Mouse (Mus musculus) heart, adult 8-10 months (tissue): Measurements from ENCODE around the gene Odf3l2. TPM values are rescaled to one million over a fixed set of nuclear protein-coding genes. Genes with fewer than 3 reads are reported as not detected.

Experiments
- DNase-seq: peaks from one replicate; pipeline ENCODE4 v3.0.0; 2022; ENCODE audit warnings: low spot score
- total RNA-seq, 4 experiments: library from RNA; stranded (reverse); gene quantifications; 2 replicates each; pipeline ENCODE4 v1.2.4; 2022

The Odf3l2 gene
- total RNA-seq, 4 experiments from 2014 or later, result not detected

DNA sequence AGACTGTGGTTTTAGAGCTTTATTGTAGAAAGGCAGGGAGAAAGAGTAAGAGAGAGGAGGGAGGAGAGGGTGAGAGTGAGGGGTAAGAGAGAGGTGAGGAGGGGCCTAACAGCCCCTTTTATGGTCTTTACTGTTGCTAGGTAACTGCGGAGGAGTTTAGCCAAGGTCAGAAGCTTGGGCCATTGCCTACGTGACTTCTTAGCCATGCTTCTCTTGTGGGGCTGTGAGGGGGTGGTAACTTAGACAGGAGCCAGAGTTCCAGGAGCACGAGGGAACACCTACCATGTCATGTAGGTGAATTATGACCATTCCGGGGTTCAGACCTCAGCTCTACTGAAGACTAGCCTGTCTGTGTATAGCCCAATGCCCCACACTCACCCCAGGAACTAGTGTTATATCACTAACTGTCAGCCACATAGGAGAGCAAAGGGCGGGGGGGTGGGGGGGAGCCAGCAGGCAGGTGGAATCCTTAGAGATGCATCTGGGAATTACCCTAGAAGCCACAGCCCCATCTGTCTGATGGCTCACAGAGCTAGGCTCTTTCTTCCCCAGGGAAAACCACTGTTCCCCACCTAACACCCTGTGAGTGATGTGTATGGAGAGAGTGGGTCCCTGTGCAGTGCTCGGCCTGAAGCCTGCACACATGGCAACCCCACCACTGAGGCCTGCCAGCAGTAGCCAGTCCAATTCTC lies 26.0 kb upstream of the Odf3l2 start:
- DNase-seq, result no peak

DNA sequence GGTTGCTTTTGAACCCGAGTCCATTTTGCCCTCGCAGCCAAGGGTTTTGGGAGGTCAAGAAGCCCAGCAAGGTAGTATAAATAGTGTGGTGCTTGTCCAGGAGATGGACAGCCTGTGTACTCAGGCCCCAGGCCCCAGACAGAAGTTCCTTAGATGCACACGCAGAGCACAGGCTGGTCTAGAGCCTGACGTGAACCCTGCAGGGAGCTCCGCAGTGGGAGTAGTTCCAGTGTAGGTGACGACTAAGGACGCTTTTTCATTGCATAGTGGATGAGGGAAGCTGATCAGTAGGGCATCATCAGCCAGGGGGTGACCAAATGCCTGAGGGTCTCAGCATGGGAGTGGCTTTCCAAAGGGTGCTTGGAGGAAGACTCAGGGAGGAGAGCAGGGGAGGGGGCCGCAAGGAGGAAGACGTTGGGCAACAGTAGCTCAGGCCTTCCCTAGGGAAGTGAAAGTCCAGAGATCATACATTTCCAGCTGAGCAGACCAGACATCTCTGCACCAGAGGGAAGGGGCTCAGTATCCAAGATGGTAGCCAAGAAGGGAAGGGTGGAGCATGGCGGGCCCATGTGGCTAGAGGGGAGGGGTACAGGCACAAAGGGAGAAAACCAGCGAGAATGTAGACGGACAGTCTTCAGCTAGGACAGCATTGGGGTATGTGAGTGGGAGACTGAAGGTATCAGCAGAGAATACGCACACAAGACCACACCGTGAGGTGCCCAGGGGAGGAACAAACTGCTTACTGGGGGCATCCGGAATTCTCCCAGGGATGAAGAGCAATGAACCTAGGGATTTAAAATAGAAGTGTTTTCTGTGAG lies 24.7 kb upstream of the Odf3l2 start:
- no peak for DNase-seq

- peak; percentile 56 for DNase-seq
Observed at GRCm38 (mm10) chr10:79669576-79670057, 24.1 kb upstream of the Odf3l2 start.

DNA sequence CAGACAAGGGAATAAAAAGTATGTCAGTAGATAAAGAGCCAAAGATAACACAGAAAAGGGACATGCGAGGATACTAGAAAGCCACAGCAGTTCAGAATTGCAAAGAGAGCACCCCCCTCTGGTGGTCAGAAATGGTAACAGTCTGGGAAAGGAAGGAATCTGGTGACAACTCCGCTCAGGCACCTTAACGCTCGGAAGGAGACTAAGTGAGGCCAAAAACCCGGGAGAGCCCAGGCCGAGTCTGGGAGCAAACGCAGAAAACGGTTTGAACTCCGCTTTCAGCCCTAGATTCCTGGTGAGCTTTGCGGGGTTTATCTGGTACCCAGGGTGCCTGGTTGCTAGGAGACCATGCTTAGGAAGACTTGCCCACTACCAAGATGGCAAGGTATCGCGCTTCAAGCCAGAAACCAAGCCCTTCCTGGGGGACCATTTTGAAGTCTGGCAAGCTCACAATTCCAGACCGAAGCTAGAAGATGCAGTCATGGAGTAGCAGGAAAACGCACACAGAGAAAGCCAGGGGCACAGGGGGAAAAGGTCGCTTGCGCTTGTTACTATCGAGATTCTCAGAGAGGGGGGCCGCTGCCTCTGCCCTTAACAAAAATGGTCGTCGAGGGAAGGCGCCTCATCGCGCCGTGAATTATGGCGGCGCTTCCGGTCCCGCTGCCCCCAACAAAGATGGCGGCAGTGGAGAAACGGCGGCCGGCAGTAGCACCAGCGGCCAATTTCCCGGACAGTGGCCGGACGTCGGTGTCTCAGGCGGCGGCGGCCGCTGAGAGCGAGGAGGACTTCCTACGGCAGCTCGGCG lies 23.4 kb upstream of the Odf3l2 start, which contains the start of gene Tpgs1:
TSS of gene Tpgs1 (plus strand) at position 599 of the 805 bp plus-strand sequence.
- peak; percentile 92 for DNase-seq

DNA sequence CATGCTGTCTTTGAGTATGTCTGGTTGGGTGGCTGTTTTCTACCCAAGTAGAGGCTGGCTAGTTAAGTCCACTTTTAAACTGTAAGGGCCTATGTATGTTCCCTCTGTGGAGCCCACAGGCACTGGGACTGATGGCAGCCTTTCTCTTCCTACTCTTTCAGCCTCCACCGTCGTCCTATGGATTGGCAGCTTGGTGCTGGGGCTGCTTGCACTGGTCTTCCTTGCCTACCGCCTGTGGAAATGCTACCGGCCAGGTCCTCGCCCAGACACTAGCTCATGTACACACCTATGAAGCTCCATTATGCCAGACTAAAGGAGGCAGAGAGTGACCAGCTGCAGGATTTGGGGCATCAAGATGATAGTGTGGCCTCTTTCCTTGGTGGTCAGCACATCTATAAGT lies 22.5 kb upstream of the Odf3l2 start:
- DNase-seq, result no peak

GRCm38 (mm10) chr10:79666493-79666892 lies 21.0 kb upstream of the Odf3l2 start:
- DNase-seq, result no peak

DNA sequence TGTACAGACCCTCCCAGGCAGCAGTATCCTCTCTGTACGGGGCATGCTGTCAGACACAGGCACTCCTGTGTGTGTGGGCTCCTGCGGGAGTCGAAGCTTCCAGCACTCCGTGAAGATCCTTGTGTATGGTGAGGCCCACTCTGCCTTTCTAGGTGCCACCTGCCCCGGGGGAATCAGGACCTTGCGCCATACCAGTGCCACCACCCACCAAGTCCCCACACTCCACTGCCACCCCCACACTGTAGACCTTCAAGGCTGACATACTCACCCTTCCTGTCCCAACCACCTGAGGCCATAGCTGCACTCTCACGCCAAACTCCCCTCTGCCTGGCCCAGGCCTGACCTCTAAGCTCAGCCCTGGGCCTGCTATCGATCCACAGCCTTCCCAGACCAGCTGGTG lies 19.5 kb upstream of the Odf3l2 start:
- DNase-seq, result no peak

- no peak for DNase-seq
Observed at GRCm38 (mm10) chr10:79664131-79664665, 18.7 kb upstream of the Odf3l2 start, which contains the start of gene Madcam1. Gene Madcam1 (plus strand): TSS chr10:79664559.

GRCm38 (mm10) chr10:79661861-79662260 lies 16.3 kb upstream of the Odf3l2 start:
- no peak for DNase-seq

DNA sequence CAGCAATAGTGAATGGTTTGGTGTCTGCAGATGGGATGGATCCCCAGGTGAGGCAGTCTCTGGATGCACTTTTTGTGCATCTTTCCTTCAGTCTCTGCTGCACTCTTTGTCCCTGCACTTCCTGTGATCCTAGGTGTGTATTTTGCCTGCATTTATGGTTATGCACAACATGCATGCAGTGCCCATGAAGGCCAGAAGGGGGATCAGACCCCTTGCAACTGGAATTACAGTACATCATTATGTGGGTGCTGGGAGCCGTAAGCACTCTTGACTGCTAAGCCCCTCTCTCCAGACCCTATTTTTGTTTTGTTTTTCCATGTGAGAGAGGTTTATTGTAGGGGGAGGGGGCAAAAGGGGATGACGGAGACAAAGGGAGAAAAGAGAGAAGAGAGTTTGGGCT lies 14.8 kb upstream of the Odf3l2 start:
- DNase-seq, result no peak

- no peak for DNase-seq
Observed at GRCm38 (mm10) chr10:79658829-79659228, 13.3 kb upstream of the Odf3l2 start.

GRCm38 (mm10) chr10:79654946-79655395 lies 9.4 kb upstream of the Odf3l2 start:
- DNase-seq, result no peak

DNA sequence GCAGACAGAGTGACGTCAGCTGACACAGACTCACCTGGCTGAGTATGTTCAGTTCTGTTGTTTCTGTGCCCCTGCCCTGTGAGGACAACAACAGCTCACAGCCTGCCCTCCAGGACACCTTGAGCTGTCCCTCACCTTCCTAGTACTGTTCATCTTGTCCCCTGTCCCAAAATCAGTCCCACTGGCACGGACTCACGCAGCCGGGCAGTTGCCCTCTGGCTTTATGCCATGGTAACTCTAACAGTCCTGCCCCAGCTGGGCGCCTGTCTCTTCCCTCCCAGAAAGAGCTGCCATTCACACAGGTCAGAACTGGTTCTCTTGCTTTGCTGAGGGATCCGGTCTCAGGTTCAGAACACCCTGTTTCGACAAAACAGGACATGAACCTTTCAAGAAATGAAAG lies 7.3 kb upstream of the Odf3l2 start:
- no peak for DNase-seq

- DNase-seq, result peak; percentile 55
Observed at GRCm38 (mm10) chr10:79649070-79649751, 3.7 kb upstream of the Odf3l2 start.

DNA sequence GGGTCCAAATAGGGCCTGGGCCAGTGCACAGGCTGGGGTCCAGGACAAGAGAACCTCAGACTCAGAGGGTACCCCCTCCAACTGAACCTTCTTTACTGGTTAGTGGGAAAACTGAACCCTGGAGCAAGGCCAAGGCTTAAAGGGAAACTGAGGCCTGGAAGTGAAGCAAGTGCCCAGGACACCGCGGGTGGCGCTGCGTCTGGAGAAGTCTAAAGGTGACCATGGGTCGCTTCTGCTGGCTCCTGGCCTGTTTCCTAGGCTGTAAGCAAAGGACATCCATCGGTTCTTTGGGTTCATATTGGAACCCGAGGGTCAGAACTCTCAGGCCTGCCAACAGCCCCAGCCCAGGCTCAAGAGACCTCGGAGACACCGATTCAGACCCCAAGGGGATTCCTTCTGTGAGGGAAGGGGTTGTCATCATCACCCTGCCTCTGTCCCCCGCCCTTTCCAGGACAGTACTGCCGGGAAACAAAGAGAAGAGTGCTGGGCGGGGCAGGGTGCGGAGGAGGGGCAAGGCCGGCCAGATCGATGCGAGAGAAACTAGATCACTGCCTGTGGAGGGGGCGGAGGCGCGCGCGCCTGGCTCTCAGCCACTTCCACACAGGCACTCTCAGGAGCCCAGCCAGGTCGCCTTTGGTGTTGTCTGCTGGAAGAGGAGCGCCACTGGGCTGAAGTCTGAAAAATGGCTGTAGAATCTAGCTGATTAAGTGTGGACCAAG lies 6.9 kb downstream of the Odf3l2 start:
- peak; percentile 32 for DNase-seq

DNA sequence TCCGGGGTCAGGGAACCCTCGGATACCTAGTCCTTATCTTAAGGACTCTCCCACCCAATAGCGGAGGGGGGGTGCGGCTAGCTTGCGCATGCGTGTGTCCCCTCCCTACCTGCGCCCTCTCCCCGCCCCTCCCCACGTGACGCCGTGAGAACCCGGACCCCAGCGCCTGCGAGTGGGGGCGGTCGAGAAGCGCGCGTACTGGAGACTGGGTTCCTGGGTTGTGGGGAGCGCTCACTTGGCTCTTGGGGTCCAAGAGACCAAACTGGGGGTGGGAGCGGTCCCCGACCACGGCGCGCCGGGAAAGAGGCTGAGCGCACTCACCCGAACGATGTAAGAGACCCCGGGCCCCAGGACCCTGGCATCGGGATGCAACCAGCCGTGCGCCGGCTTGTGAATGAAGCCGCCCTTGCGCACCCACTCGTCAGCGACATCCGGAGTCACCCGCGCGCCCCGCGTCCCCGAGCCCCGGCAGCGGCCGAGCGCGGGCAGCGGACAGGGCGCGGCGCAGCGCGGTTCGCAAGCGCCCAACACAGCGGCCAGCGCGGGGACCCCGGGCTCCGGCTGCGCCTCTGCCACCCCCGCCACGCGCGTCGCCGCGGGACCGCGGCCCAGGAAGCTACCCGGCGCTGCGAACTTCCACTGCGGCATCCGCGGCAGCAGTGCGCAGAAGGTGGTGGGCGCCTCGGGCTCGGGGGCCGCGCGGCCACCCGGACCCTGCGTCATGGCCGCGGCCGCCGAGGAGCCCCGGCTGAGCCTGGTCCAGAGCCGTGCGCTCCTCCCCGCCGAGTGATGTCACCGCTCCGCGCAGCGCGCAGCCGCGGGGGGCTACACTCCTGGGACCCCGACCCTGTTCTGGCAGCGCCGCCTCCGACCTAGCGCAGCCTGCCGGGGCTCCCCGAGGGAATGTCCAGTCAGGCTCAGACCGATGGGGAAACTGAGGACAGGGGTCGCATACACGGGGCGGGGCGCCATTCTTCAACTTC lies 8.1 kb downstream of the Odf3l2 start, which contains the start of gene Shc2:
TSS of gene Shc2 (minus strand) at position 791 of the 983 bp plus-strand sequence.
- DNase-seq, result no peak

DNA sequence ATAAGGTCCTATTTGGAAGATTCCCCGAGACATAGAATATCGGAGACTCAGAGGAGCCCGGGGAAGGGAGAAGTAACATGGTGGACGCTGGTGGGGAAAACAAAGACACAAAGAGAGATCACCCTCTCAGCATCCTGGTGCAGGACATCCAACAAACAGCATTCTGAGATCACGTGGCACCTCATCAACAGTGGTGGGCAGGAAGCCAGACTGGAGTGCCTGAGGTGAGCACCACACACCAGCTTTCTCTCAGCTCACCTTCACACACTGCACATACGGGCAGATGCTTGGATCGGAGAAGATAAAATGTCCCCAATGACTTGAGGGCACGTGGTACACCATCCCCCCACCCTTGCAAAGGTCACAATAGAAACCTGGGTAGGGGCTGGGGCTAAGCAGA lies 9.3 kb downstream of the Odf3l2 start:
- DNase-seq, result no peak

GRCm38 (mm10) chr10:79633006-79633777 lies 12.3 kb downstream of the Odf3l2 start:
- DNase-seq, result no peak
